Mouse (Mus musculus): ENCODE measurements around the gene Gm11569. TPM values are rescaled to one million over a fixed set of nuclear protein-coding genes. Genes with fewer than 3 reads are reported as not detected.
"Not testable (repeated sequence)": the region's sequence is repeated elsewhere in the genome, so short reads cannot be mapped to it uniquely, and the experiment has no call there.

Gene Gm11569
- total RNA-seq (2021), result not detected
- long read RNA-seq, experiment 1, result 0 reads
- long read RNA-seq, experiment 2, result 0 reads

DNA sequence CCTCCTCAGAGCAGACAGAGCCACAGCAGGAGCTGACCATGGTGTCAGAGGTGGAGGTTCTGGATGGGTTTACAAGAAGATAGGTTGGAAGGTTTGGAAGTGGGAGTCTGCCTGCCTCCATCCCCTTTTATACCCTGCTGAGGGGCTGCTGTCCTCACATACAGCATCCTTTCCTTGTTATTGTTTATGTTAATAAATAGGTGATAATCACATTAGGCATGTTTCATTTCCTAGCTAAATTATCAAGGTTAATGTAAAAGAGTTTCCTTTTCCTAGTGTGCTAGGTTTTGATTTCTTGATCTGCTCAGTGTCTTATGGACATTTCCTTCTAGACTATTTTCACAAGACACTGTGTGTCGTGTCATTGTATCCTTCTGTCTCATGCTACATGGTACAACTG is at the start of gene Gm11569:
Gene Gm11569, minus strand, starts transcription at position 101 of the 400 bp plus-strand sequence.
- H3K27ac ChIP-seq; H3K4me3 ChIP-seq; DNase-seq; intact Hi-C loops (cut with DNase I): not testable (repeated sequence)

DNA sequence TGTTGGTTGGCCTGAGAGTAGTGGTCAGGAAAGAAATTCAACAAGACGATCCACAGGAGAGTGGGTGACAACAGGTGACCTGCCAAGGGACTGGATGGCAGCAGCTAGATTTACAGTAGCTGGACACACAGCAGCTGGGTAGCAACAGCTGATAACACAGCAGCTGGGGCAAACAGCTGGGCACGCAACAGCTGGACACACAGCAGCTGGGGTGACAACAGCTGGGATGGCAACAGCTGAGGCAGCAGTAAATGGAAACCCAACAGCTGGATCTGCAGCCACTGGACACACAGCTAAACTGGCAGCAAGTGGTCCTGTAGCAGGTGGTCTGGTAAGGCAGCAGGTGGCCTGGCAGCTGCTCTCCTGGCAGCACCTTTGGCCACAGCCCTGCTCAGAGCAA is 48.0 kb upstream of the Gm11569 start:
- Histone ChIP-seq H3K27ac (no peak overlapping the region), H3K4me3 (no peak overlapping the region)
- TF ChIP-seq CTCF (IDR thresholded peaks at IDR 0.05), result no peak
- intact Hi-C loops (cut with DNase I), result no loop called here
- DNase-seq, result no peak

DNA sequence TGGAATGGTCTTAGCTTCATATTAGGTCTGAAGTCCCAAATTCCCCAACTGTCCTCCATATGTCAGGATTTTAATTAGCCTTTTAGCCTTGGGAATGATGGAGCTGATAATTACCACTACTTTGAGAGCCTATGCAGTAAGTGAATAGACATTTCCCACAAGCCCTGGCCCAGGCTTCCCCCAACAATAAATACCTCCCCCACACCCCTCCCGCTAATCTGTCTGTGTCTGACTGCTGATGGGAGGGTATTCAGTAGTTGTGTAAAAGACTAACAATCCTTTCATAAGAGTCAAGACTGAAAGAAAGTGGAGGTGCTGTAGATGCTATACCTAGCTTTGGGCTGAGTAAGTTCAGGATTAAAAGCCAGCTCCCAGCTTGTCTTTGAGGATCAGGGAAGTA is 43.5 kb upstream of the Gm11569 start:
- Histone ChIP-seq H3K27ac (no peak overlapping the region), H3K4me3 (no peak overlapping the region)
- TF ChIP-seq CTCF (IDR thresholded peaks at IDR 0.05), result no peak
- no peak for DNase-seq
- intact Hi-C loops (cut with DNase I), result no loop called here

DNA sequence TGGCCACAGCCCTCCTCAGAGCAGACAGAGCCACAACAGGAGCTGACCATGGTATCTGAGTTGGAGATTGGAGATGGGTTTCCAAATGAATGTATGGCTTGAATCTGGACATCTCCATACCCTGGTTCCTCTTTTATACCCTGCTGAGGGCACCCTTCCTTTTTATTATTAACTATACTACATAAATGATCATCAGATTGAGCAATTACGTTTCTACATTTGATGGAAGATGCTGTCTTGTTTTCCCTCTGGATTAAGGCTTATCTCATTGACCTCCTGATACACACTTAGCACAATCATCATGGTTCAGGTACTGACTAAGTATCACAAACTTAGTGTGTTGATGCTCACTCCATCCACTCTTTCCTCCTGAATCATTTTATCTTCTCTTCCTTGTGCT is 39.2 kb upstream of the Gm11569 start, which contains the start of gene 2300003K06Rik:
Gene 2300003K06Rik, minus strand, starts transcription at position 101 of the 400 bp plus-strand sequence.
- no peak for DNase-seq
- intact Hi-C loops (cut with DNase I), result no loop called here
- no peak for TF ChIP-seq CTCF (IDR thresholded peaks at IDR 0.05)
- no peak within 1 kb of the TSS for H3K27ac ChIP-seq
- H3K4me3 ChIP-seq, result no peak within 1 kb of the TSS

DNA sequence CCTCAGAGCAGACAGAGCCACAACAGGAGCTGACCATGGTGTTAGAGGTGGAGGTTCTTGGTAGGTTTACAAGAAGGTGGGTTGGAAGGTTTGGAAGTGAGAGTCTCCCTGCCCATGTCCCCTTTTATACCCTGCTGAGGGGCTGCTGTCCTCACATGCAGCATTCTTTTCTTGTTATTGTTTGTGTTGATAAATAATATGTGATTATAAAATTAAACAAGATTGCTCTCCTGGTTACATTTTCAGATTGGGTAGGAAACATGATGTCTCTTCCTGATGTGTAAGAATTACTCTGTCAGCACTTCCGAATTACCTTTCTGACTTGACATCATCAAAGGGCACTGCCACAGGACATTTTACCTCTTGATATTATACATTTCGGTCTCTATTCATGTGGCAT is 16.8 kb upstream of the Gm11569 start, which contains the start of gene Gm11564:
Gene Gm11564, minus strand, starts transcription at position 101 of the 400 bp plus-strand sequence.
- H3K27ac ChIP-seq; DNase-seq; H3K4me3 ChIP-seq; intact Hi-C loops (cut with DNase I): not testable (repeated sequence)

DNA sequence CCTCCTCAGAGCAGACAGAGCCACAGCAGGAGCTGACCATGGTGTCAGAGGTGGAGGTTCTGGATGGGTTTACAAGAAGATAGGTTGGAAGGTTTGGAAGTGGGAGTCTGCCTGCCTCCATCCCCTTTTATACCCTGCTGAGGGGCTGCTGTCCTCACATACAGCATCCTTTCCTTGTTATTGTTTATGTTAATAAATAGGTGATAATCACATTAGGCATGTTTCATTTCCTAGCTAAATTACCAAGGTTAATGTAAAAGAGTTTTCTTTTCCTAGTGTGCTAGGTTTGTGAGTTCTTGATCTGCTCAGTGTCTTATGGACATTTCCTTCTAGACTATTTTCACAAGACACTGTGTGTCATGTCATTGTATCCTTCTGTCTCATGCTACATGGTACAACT is 11.1 kb upstream of the Gm11569 start, which contains the start of gene Krtap4-13:
Gene Krtap4-13, minus strand, starts transcription at position 101 of the 400 bp plus-strand sequence.
- H3K4me3 ChIP-seq; H3K27ac ChIP-seq; intact Hi-C loops (cut with DNase I); DNase-seq: not testable (repeated sequence)

DNA sequence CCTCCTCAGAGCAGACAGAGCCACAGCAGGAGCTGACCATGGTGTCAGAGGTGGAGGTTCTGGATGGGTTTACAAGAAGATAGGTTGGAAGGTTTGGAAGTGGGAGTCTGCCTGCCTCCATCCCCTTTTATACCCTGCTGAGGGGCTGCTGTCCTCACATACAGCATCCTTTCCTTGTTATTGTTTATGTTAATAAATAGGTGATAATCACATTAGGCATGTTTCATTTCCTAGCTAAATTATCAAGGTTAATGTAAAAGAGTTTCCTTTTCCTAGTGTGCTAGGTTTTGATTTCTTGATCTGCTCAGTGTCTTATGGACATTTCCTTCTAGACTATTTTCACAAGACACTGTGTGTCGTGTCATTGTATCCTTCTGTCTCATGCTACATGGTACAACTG is 5.6 kb upstream of the Gm11569 start, which contains the start of gene Gm11554:
Gene Gm11554, minus strand, starts transcription at position 101 of the 400 bp plus-strand sequence.
- H3K27ac ChIP-seq; DNase-seq; H3K4me3 ChIP-seq; intact Hi-C loops (cut with DNase I): not testable (repeated sequence)

DNA sequence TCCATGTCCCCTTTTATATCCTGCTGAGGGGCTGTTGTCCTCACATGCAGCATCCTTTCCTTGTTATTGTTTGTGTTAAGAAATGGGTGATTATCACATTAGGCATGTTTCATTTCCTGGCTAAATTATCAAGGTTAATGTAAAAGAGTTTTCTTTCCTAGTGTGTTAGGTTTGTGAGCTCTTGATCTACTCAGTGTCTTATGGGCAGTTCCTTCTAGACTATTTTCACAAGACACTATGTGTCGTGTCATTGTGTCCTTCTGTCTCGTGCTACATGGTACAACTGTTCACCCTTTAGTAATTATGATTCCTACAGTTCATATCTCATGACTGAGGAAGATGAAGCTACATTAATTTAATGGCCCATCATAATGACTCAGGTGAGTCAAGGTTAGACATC is 5.4 kb downstream of the Gm11569 start, which contains the start of gene Gm11596:
Gene Gm11596, minus strand, starts transcription at position 101 of the 400 bp plus-strand sequence.
- TF ChIP-seq CTCF (IDR thresholded peaks at IDR 0.05), result no peak
- intact Hi-C loops (cut with DNase I), result no loop called here
- Histone ChIP-seq H3K27ac (no peak within 1 kb of the TSS), H3K4me3 (no peak within 1 kb of the TSS)
- no peak for DNase-seq

DNA sequence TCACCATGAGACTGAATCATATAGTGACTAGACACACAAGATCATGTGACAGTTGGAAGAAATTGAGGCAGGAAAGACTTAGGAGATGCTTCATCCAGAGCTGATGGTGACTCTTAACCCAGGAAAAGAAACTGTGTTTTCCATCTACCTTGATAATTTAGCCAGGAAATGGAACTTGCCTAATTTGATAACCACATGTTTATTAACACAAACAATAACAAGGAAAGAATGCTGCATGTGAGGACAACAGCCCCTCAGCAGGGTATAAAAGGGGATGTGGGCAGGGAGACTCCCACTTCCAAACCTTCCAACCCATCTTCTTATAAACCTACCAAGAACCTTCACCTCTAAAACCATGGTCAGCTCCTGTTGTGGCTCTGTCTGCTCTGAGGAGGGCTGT is 13.8 kb downstream of the Gm11569 start, which contains the start of gene Krtap4-9:
Gene Krtap4-9, plus strand, starts transcription at position 301 of the 400 bp plus-strand sequence.
- intact Hi-C loops (cut with DNase I); DNase-seq; H3K4me3 ChIP-seq; H3K27ac ChIP-seq: not testable (repeated sequence)

DNA sequence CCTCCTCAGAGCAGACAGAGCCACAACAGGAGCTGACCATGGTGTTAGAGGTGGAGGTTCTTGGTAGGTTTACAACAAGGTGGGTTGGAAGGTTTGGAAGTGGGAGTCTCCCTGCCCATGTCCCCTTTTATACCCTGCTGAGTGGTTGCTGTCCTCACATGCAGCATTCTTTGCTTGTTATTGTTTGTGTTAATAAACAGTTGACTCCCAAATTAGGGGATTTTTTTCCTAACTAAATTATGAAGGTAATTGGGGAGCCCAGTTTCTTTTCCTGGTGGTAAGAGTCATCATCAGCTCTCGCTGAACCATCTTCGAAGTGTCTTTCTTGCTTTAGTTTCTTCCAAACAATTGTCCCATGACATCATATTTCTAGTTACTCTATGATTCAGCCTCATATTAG is 18.1 kb downstream of the Gm11569 start, which contains the start of gene Krtap4-8:
Gene Krtap4-8, minus strand, starts transcription at position 101 of the 400 bp plus-strand sequence.
- no peak for DNase-seq
- Histone ChIP-seq H3K27ac (no peak within 1 kb of the TSS), H3K4me3 (no peak within 1 kb of the TSS)
- intact Hi-C loops (cut with DNase I), result no loop called here
- no peak for TF ChIP-seq CTCF (IDR thresholded peaks at IDR 0.05)

DNA sequence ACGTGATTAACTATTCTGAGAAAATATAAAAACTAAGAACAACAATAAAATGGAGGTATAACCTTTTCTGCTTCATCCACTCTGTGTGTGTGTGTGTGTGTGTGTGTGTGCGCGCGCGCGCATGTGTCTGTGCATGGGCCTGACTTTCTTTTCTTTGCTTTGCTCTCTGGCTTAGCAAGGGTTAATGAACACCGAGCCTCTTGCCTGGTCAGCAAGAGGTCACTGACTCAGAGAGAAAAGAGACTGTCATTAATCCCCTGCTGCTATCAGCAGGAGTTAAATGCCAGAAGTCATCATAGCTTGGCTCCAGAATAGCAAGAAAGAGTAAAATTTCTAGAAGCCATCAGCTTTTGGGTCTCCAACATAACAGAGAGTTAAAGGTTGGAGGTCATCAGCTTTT is 20.3 kb downstream of the Gm11569 start:
- intact Hi-C loops (cut with DNase I), result no loop called here
- TF ChIP-seq CTCF (IDR thresholded peaks at IDR 0.05), result no peak
- no peak for DNase-seq
- no peak overlapping the region for H3K4me3 ChIP-seq
- no peak overlapping the region for H3K27ac ChIP-seq

DNA sequence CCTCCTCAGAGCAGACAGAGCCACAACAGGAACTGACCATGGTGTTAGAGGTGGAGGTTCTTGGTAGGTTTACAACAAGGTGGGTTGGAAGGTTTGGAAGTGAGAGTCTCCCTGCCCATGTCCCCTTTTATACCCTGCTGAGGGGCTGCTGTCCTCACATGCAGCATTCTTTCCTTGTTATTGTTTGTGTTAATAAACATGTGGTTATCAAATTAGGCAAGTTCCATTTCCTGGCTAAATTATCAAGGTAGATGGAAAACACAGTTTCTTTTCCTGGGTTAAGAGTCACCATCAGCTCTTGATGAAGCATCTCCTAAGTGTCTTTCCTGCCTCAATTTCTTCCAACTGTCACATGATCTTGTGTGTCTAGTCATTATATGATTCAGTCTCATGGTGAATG is 25.9 kb downstream of the Gm11569 start, which contains the start of gene Gm11595:
Gene Gm11595, minus strand, starts transcription at position 101 of the 400 bp plus-strand sequence.
- DNase-seq; H3K27ac ChIP-seq; intact Hi-C loops (cut with DNase I); H3K4me3 ChIP-seq: not testable (repeated sequence)

DNA sequence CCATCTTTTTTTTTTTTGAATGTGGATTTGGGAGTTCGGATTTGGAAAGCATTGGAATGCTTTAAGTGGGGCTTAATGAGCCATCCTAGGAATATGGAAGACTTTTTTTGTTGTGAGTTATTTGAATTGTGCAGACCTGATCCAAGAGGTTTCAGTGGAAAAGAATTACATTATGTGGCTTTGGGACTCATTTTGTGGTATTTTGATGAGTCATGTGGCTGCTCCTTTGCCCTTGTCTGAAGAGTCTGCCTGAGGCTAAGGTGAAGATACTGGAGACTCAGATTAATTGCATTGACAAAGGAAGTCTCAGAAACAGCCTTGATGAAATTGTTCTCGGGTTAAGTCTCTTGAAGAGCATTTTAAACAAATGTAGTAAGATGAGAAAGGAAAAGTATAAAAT is 30.3 kb downstream of the Gm11569 start:
- H3K4me3 ChIP-seq, result no peak overlapping the region
- intact Hi-C loops (cut with DNase I), result no loop called here

DNA sequence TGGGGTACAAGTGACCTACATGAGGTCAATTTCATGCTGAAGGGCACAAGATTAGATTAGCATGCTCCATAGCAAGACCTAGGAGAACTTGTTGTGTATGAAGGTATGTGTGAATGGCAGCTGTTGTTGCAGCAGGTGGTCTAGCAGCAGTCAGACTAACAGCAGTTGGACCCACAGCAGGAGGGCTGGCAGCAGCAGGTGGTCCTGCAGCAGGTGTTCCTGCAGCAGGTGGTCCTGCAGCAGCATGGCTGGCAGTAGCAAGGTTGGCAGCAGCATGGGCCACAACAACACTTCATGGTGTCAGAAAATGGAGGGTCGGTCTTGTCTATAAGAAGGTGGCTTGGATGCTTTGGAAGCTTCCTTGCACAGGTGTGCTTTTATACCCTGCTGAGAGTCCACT is 39.9 kb downstream of the Gm11569 start:
- DNase-seq, result no peak
- no peak overlapping the region for H3K27ac ChIP-seq
- intact Hi-C loops (cut with DNase I), result no loop called here
- no peak for TF ChIP-seq CTCF (IDR thresholded peaks at IDR 0.05)
- H3K4me3 ChIP-seq, result no peak overlapping the region

More for the DNA sequence above, 30.3 kb downstream of the Gm11569 start:
- no peak overlapping the region for H3K27ac ChIP-seq
- no peak for TF ChIP-seq CTCF (IDR thresholded peaks at IDR 0.05)
- DNase-seq, result no peak

Other genes starting within 250 kb of the Gm11569 start
- gene Krtap3-3, start 248.1 kb downstream of the Gm11569 start, total RNA-seq (2021), result not detected
- not detected for gene Krtap3-2, start 242.1 kb downstream of the Gm11569 start, total RNA-seq (2021)
- gene Gm11939, start 239.5 kb downstream of the Gm11569 start, total RNA-seq (2021), result not detected
- gene Krtap3-1, start 232.3 kb downstream of the Gm11569 start, total RNA-seq (2021), result not detected
- not detected for gene Krtap1-5, start 217.9 kb downstream of the Gm11569 start, total RNA-seq (2021)
- not detected for gene Krtap1-4, start 215.3 kb downstream of the Gm11569 start, total RNA-seq (2021)
- gene Krtap1-3, start 207.6 kb downstream of the Gm11569 start, total RNA-seq (2021), result not detected
- gene Krtap9-3, start 200.8 kb downstream of the Gm11569 start, total RNA-seq (2021), result not detected
- not detected for gene Gm11938, start 195.6 kb downstream of the Gm11569 start, total RNA-seq (2021)
- gene Gm11937, start 188.7 kb downstream of the Gm11569 start, total RNA-seq (2021), result not detected
- gene Krtap2-4, start 184.1 kb downstream of the Gm11569 start, total RNA-seq (2021), result not detected
- gene Gm11562, start 178.5 kb downstream of the Gm11569 start, total RNA-seq (2021), result not detected
- not detected for gene Krtap4-1, start 170.7 kb downstream of the Gm11569 start, total RNA-seq (2021)
- not detected for gene Krtap4-2, start 163.8 kb downstream of the Gm11569 start, total RNA-seq (2021)
- not detected for gene Krtap4-7, start 154.8 kb downstream of the Gm11569 start, total RNA-seq (2021)
- not detected for gene Gm11555, start 148.7 kb downstream of the Gm11569 start, total RNA-seq (2021)
- gene Gm11563, start 140.0 kb downstream of the Gm11569 start, total RNA-seq (2021), result not detected
- not detected for gene Krtap4-6, start 133.0 kb downstream of the Gm11569 start, total RNA-seq (2021)
- gene Gm14190, start 108.2 kb downstream of the Gm11569 start, total RNA-seq (2021), result not detected
- gene Gm14180, start 64.6 kb downstream of the Gm11569 start, total RNA-seq (2021), result not detected
- not detected for gene Gm11595, start 26.0 kb downstream of the Gm11569 start, total RNA-seq (2021)
- gene Krtap4-8, start 18.2 kb downstream of the Gm11569 start, total RNA-seq (2021), result not detected
- not detected for gene Krtap4-9, start 13.7 kb downstream of the Gm11569 start, total RNA-seq (2021)
- not detected for gene Gm11596, start 5.5 kb downstream of the Gm11569 start, total RNA-seq (2021)
- not detected for gene Gm11554, start 5.5 kb upstream of the Gm11569 start, total RNA-seq (2021)
- gene Krtap4-13, start 11.0 kb upstream of the Gm11569 start, total RNA-seq (2021), result not detected
- not detected for gene Gm11564, start 16.7 kb upstream of the Gm11569 start, total RNA-seq (2021)
- gene 2300003K06Rik, start 39.1 kb upstream of the Gm11569 start, total RNA-seq (2021), result not detected
- gene Krtap4-16, start 52.7 kb upstream of the Gm11569 start, total RNA-seq (2021), result not detected
- not detected for gene Gm11568, start 59.0 kb upstream of the Gm11569 start, total RNA-seq (2021)
- not detected for gene Gm11559, start 65.5 kb upstream of the Gm11569 start, total RNA-seq (2021)
- not detected for gene Krtap9-1, start 74.5 kb upstream of the Gm11569 start, total RNA-seq (2021)
- not detected for gene Gm11567, start 80.3 kb upstream of the Gm11569 start, total RNA-seq (2021)
- gene Krtap31-1, start 109.0 kb upstream of the Gm11569 start, total RNA-seq (2021), result not detected
- not detected for gene Gm11565, start 115.8 kb upstream of the Gm11569 start, total RNA-seq (2021)
- not detected for gene Krtap31-2, start 137.4 kb upstream of the Gm11569 start, total RNA-seq (2021)
- gene Krtap9-5, start 149.5 kb upstream of the Gm11569 start, total RNA-seq (2021), result not detected
- gene Krtap29-1, start 180.1 kb upstream of the Gm11569 start, total RNA-seq (2021), result not detected
- not detected for gene Krtap16-1, start 187.7 kb upstream of the Gm11569 start, total RNA-seq (2021)
- gene Krtap17-1, start 195.1 kb upstream of the Gm11569 start, total RNA-seq (2021), result not detected
- gene Krt33a, start 217.3 kb upstream of the Gm11569 start, total RNA-seq (2021), result not detected
- not detected for gene Krt33b, start 230.9 kb upstream of the Gm11569 start, total RNA-seq (2021)
- not detected for gene Krt34, start 242.6 kb upstream of the Gm11569 start, total RNA-seq (2021)

All from gastrocnemius, adult 2 months (tissue).